In the genomic region with DNA sequence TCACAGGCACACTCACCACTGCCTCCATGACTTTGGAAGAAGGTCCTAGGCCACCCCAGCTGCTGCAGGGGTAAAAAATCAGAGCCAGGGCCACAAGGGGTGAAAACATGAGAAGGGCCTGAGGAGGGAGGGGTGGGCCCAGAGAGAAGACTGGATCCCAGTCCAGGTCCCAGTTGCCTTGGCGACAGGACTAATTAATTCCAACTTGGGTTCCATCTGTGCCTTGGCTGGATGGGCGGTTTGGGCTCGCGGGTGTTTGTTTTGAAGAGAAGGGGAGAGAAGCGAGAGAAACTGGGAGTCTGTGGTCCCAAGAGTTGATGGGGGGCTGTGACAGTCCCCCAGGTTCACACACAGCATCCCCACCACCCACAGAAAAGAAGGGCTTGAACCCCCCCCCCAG, we compare ENCODE assay signal across 16 mouse cellular contexts. TPM values are rescaled to one million over a fixed set of nuclear protein-coding genes. Genes with fewer than 3 reads are reported as not detected.
DNase-seq lines count a peak whose midpoint lies in the region; ATAC-seq and TF ChIP-seq lines count a peak whose summit lies in the region.
"Had no signal": no experiment of that assay in that cellular context is flagged by ENCODE, and none has a peak within 500 bp of the region (broad histone marks: within the 10 kb centered on the region; RNA-seq: fewer than 3 reads in every experiment).

No protein-coding gene starts in this region.

- no peak overlapping the region for H3K4me3 ChIP-seq in embryonic facial prominence, embryonic 11.5 days (ENCODE audit: low read depth, low read length)
- H3K4me3 ChIP-seq in embryonic facial prominence, embryonic 10.5 days: no peak overlapping the region
- no peak overlapping the region for H3K4me3 ChIP-seq in hindbrain, embryonic 16.5 days (ENCODE audit: low read length)
- H3K4me3 ChIP-seq in heart, adult 2 months: no peak overlapping the region
- H3K4me3 ChIP-seq: limb, embryonic 10.5 days; midbrain, embryonic 12.5 days had no signal

- H3K9me3 ChIP-seq in embryonic facial prominence, embryonic 11.5 days (replicated peaks; ENCODE audit: control insufficient read depth, low read length): no peaks in the 10 kb centered on the region
- H3K9me3 ChIP-seq in embryonic facial prominence, embryonic 10.5 days: no peaks in the 10 kb centered on the region
- no peaks in the 10 kb centered on the region for H3K9me3 ChIP-seq in hindbrain, embryonic 16.5 days (ENCODE audit: control insufficient read depth, low read length)
- H3K9me3 ChIP-seq: limb, embryonic 10.5 days; midbrain, embryonic 12.5 days had no signal

- H3K36me3 ChIP-seq in embryonic facial prominence, embryonic 11.5 days (replicated peaks; ENCODE audit: control insufficient read depth, insufficient read depth, low read depth, low read length): no peaks in the 10 kb centered on the region
- H3K36me3 ChIP-seq in embryonic facial prominence, embryonic 10.5 days (replicated peaks): no peaks in the 10 kb centered on the region
- H3K36me3 ChIP-seq in hindbrain, embryonic 16.5 days (ENCODE audit: control insufficient read depth, insufficient read depth, low read length): no peaks in the 10 kb centered on the region
- H3K36me3 ChIP-seq in heart, adult 2 months (ENCODE audit: control insufficient read depth, insufficient read depth, low read length): no peaks in the 10 kb centered on the region
- H3K36me3 ChIP-seq: limb, embryonic 10.5 days; midbrain, embryonic 12.5 days had no signal

- H3K27ac ChIP-seq in embryonic facial prominence, embryonic 11.5 days (replicated peaks; ENCODE audit: low read depth, low read length): no peak overlapping the region
- no peak overlapping the region for H3K27ac ChIP-seq in embryonic facial prominence, embryonic 10.5 days (replicated peaks)
- peak overlapping the region; percentile 65 for H3K27ac ChIP-seq in hindbrain, embryonic 16.5 days (ENCODE audit: low read depth, low read length)
- no peak overlapping the region for H3K27ac ChIP-seq in heart, adult 2 months
- H3K27ac ChIP-seq: limb, embryonic 10.5 days; liver, embryonic 14.5 days; midbrain, embryonic 12.5 days had no signal

- DNase-seq in embryonic facial prominence, embryonic 11.5 days (ENCODE audit: low spot score): peak; percentile 39
- DNase-seq in embryonic facial prominence, embryonic 10.5 days (ENCODE audit: low spot score): no peak
- peak; percentile 46 to 76 for DNase-seq in left cerebral cortex, postnatal 25 days (ENCODE audit: low spot score in 2 of 2)
- no peak for DNase-seq in left cerebral cortex, adult 11 months (ENCODE audit: low spot score)
- peak; percentile 86 for DNase-seq in brain, embryonic 14.5 days (ENCODE audit: low read depth)
- no peak for DNase-seq in gastrocnemius, postnatal 25 days
- no peak for DNase-seq in heart, adult 2 months
- DNase-seq: cerebellum, adult 9-10 months; heart, adult 11 months; heart, postnatal 10 days; kidney, adult 11 months; kidney, postnatal 14 days had no signal

- no peak for TF ChIP-seq POLR2A in brain, embryonic 14.5 days (IDR thresholded peaks at IDR 0.05; ENCODE audit: borderline replicate concordance, extremely low read depth, insufficient read depth, insufficient read length, poor library complexity, severe bottlenecking)
- no peak for TF ChIP-seq POLR2A in heart, adult 2 months (IDR thresholded peaks at IDR 0.05; ENCODE audit: insufficient read depth, low read depth, low read length)

- no peak for TF ChIP-seq CTCF in brain, embryonic 14.5 days (IDR thresholded peaks at IDR 0.05; ENCODE audit: borderline replicate concordance, extremely low read depth, insufficient read depth, insufficient read length)
- no peak for TF ChIP-seq CTCF in heart, adult 2 months (IDR thresholded peaks at IDR 0.05)

- no peak for ATAC-seq in embryonic facial prominence, embryonic 11.5 days (replicated peaks; ENCODE audit: insufficient number of reproducible peaks, low FRiP score, low TSS enrichment, low read depth)
- no peak for ATAC-seq in hindbrain, embryonic 16.5 days

- no peak overlapping the region for H3K9ac ChIP-seq in embryonic facial prominence, embryonic 11.5 days (replicated peaks; ENCODE audit: low read length)
- no peak overlapping the region for H3K9ac ChIP-seq in hindbrain, embryonic 16.5 days (ENCODE audit: low read depth, low read length)
- H3K9ac ChIP-seq in heart, adult 2 months (ENCODE audit: low read depth, low read length): no peak overlapping the region
- H3K9ac ChIP-seq: liver, embryonic 14.5 days; midbrain, embryonic 12.5 days had no signal

- H3K27me3 ChIP-seq in embryonic facial prominence, embryonic 11.5 days (ENCODE audit: control insufficient read depth, insufficient read depth, low read length): no peaks in the 10 kb centered on the region
- peaks cover 7% of the 10 kb centered on the region for H3K27me3 ChIP-seq in embryonic facial prominence, embryonic 10.5 days (replicated peaks; ENCODE audit: low read depth, poor library complexity, severe bottlenecking)
- no peaks in the 10 kb centered on the region for H3K27me3 ChIP-seq in hindbrain, embryonic 16.5 days (replicated peaks; ENCODE audit: control insufficient read depth, insufficient read depth, low read length)
- no peaks in the 10 kb centered on the region for H3K27me3 ChIP-seq in heart, adult 2 months (ENCODE audit: control insufficient read depth, insufficient read depth, low read length)

- H3K4me2 ChIP-seq in embryonic facial prominence, embryonic 11.5 days (ENCODE audit: low read depth, low read length): no peak overlapping the region
- H3K4me2 ChIP-seq in hindbrain, embryonic 16.5 days (ENCODE audit: low read length): no peak overlapping the region
- H3K4me2 ChIP-seq: midbrain, embryonic 12.5 days had no signal

- intact Hi-C loops in left cerebral cortex, postnatal 25 days (cut with DNase I): no loop called here
- intact Hi-C loops in heart, adult 2 months (cut with DNase I): no loop called here

- 34% methylated on average over 5 of the region's 5 CpGs for WGBS in embryonic facial prominence, embryonic 11.5 days
- WGBS in embryonic facial prominence, embryonic 10.5 days: 33% methylated on average over 5 of the region's 5 CpGs
- WGBS in hindbrain, embryonic 16.5 days: 18% methylated on average over 5 of the region's 5 CpGs
- 57% methylated on average over 5 of the region's 5 CpGs for WGBS in heart, adult 2 months

- no peaks in the 10 kb centered on the region for H3K4me1 ChIP-seq in embryonic facial prominence, embryonic 11.5 days (ENCODE audit: control insufficient read depth, insufficient read depth, low read length)
- H3K4me1 ChIP-seq in embryonic facial prominence, embryonic 10.5 days: peaks cover 7% of the 10 kb centered on the region
- H3K4me1 ChIP-seq in hindbrain, embryonic 16.5 days (ENCODE audit: control insufficient read depth, insufficient read depth, low read depth, low read length): peaks cover 8% of the 10 kb centered on the region; the same call in 1 of the 2 replicates
- no peaks in the 10 kb centered on the region for H3K4me1 ChIP-seq in heart, adult 2 months (ENCODE audit: control insufficient read depth, insufficient read depth, low read length)

- no peak for TF ChIP-seq EP300 in heart, adult 2 months (IDR thresholded peaks at IDR 0.05; ENCODE audit: insufficient read depth, low read depth, low read length)

- H3K79me2 ChIP-seq in heart, adult 2 months (replicated peaks; ENCODE audit: control insufficient read depth, insufficient read depth, low read length): no peaks in the 10 kb centered on the region

RNA-seq across cellular contexts. Expression of a gene that starts 20.5 kb away (rescaled TPM):
- 0.28 TPM in 1 of 2 replicates, not detected in the other for polyA plus RNA-seq in embryonic facial prominence, embryonic 11.5 days (2014; fragmentation: Nextera tagmentation; extraction: Ambion mirVana)
- 0.05 and 0.16 TPM in 2 replicates for polyA plus RNA-seq in embryonic facial prominence, embryonic 10.5 days (2016; fragmentation: Nextera tagmentation; extraction: Ambion mirVana)
- 100 to 1,000 TPM; 137 to 153 TPM for total RNA-seq in left cerebral cortex, postnatal 25 days (2021)
- 13.2 and 22.5 TPM in 2 replicates for polyA plus RNA-seq in brain, embryonic 14.5 days (2012; rRNA removed)
- 11.6 and 13.3 TPM in 2 replicates for polyA plus RNA-seq in hindbrain, embryonic 16.5 days (2015; fragmentation: Nextera tagmentation; extraction: Ambion mirVana)
- under 1 TPM; 0.05 to 0.31 TPM for total RNA-seq in gastrocnemius, postnatal 25 days (2021)
- 1 to 10 TPM; 1.3 to 3.4 TPM for total RNA-seq in heart, adult 2 months (2021)
- polyA plus RNA-seq in heart, adult 2 months (2012; rRNA removed): 0.16 and 0.35 TPM in 2 replicates
- polyA plus RNA-seq: limb, embryonic 10.5 days; liver, embryonic 14.5 days had no signal

Comparison
In these comparisons a context has a peak if more than half of its experiments do, and no peak if none do; other contexts are left out.
1. DNase-seq: peak in embryonic facial prominence, embryonic 11.5 days (single experiment), left cerebral cortex, postnatal 25 days (2 of 2) and brain, embryonic 14.5 days (single experiment); none in embryonic facial prominence, embryonic 10.5 days (single experiment), left cerebral cortex, adult 11 months (single experiment), gastrocnemius, postnatal 25 days (single experiment) and heart, adult 2 months (0 of 2).